Mouse (Mus musculus) liver, embryonic 14.5 days (tissue): ENCODE results near the gene Tut1.

ENCODE experiments used
- CTCF ChIP-seq: IDR thresholded peaks from 2 replicates; pipeline ENCODE4 v1.5.1; 2016; ENCODE audit warnings: antibody characterized with exemption, low read depth, control low read depth
- EP300 ChIP-seq: IDR thresholded peaks from 2 replicates; pipeline ENCODE4 v1.6.1; 2016; ENCODE audit warnings: antibody characterized with exemption, low read depth

GRCm38 (mm10) chr19:8967373-8967743, 13.7 kb downstream of the Tut1 start:
- no peak for TF ChIP-seq EP300
- no peak for TF ChIP-seq CTCF
